Mouse (Mus musculus) kidney, adult 9 months (tissue): Measurements from ENCODE around the gene Ldhb.
A peak's percentile ranks its signal among the peaks of the same experiment; 100 is the strongest.
"Not testable (repeated sequence)": the region's sequence is repeated elsewhere in the genome, so short reads cannot be mapped to it uniquely, and the experiment has no call there.

ENCODE experiments used
- DNase-seq: peaks from one replicate; pipeline ENCODE4 v3.0.0; 2022

Gene Ldhb

GRCm38 (mm10) chr6:142507785-142508162 is at the start of gene Ldhb:
Ldhb (minus strand) TSS chr6:142507957.
- peak; percentile 98 for DNase-seq

DNA sequence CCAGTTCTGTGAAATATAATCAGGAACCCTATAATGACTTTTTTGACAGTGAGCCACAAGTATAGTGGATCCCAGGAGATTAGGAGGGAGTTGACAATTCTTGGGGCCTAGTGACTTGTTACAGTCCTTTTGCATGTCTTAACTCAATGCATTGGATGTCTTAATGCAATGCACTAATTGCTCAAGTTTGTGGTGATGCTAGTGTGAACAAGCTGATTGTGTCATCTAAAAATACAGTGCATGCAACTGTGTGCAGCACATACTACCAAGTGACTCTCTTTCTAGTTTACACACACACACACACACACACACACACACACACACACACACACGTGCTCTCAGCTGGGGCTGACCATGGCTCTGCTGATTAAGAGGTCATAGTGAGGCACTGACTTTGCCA is 48.2 kb upstream of the Ldhb start:
- no peak for DNase-seq

DNA sequence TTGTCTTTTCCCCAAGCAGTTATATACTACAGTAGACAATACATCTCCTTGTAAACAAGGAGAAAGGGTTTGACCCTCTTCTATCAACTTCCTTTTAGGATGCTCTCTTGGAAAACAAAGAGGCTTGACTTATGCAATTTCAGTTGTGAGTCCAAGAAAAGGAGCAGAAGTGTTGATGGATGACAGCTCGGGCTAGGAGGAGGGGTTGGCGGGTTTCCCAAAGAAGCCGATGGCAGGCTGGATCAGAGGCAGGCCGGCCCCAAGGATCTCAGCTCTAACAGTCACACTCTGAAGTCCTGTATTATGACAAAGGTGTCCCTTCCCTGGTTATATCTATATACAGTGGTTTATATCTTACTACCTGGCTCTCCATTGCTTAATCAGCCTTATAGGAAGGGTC is 43.7 kb upstream of the Ldhb start:
- no peak for DNase-seq

DNA sequence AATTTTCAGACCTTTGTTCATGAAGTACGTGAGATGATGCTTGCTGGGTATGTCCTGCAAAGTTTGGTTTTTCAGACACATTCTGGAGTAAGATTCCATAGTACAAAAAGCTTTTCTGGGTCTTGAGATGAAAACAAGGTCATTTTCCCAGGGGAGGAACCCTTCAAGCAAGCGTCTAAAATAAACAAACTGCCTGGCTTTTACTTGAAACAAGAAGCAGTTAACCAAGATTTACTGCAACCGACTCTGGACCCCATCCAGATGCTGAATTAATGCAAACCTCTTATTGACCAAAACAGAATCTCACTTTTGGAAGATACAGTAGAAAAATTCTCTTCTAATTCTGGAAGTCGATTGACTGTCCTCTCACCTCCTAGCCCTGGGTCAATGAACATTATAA is 43.1 kb upstream of the Ldhb start:
- DNase-seq, result no peak

DNA sequence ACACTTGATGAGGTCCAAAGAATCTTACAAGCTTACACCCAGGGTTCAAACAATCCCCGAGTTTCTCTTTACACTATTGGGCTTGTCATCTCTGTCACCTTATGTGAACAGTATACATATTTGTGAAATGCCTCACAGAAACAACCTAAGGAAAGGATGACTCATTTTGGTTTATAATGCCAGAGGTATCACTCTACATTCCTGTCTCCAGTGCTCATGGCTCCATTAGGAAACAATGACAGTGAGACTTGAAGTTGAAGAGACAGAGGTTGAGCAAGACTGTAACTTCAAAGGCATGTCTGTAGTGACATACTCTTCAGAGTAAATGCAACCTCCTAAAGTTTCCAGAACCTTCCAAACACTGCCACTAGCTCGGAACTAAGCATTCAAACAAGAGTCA is 40.6 kb upstream of the Ldhb start:
- no peak for DNase-seq

DNA sequence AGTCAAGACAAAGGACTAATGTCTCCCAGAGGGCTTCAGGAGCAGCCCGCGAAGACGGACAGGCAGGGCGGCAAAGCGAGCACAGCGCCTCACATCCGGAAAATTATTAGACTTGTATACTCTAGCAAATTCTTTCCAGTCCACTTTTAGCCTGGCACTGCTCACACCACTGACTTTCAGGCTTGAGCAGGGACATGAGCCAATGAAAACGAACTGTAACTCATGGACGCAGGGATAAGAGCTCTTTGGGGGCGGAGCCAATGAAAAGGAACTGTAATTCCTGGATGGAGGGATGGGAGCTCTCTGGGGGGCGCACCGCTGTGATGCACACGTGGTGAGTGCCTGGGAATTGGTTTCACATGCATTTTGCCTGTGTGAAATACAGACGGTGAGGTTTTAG is 37.4 kb upstream of the Ldhb start:
- DNase-seq, result peak; percentile 33

GRCm38 (mm10) chr6:142543648-142544047 is 35.9 kb upstream of the Ldhb start:
- no peak for DNase-seq

DNA sequence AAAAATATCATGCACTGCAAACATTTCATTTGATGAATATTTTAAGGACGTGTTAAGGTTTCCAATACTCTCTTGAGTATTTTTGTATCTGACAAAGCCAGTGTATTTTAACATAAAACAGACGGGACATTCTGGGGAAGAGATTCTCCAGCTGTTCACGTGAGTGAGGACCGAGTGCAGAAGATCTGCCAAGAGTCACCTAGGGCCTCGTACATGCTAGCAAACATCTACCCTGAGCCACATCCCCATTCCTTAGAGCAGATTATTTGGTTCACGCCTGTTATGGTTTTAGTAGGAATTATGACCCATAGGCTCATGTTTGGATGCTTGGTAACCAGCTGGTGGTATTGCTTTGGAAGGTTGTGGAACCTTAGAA is 35.0 kb upstream of the Ldhb start:
- DNase-seq, result no peak

- no peak for DNase-seq
These were observed 34.5 kb upstream of the Ldhb start for GRCm38 (mm10) chr6:142542082-142542799.

DNA sequence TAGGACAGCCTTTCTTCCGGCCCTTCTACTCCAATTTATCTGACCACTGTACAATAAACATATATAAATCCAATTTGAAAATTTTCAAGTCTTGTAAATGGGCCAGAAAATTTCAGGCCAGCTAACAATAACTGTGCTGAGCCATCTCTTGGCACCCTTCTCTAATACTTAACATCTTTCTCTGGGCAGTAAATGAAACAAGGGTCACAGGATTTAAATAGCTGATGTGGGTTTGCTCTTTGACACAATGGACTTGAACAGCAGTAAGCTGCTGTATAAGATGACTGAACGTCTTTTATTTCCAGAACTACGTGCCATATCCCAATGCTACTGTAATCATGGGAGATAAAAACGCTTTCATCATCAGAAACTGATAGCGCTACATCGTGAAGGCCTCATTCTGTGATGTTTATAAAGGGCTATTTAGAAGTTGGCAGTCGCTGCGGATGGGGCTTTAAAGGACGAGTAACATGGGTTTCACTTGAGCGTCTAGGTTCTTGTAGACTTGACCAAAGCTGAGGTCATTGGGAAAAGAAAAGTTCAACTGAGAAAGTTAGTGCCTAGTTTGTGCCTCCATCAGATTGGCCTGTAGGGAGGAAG is 32.9 kb upstream of the Ldhb start:
- DNase-seq, result no peak

GRCm38 (mm10) chr6:142540131-142540530 is 32.4 kb upstream of the Ldhb start:
- DNase-seq, result peak; percentile 52

- DNase-seq, result peak; percentile 75
These were observed 30.7 kb upstream of the Ldhb start for GRCm38 (mm10) chr6:142538503-142538902.

GRCm38 (mm10) chr6:142533412-142533811 is 25.7 kb upstream of the Ldhb start:
- DNase-seq, result no peak

GRCm38 (mm10) chr6:142532686-142533085 is 24.9 kb upstream of the Ldhb start:
- peak; percentile 68 for DNase-seq

DNA sequence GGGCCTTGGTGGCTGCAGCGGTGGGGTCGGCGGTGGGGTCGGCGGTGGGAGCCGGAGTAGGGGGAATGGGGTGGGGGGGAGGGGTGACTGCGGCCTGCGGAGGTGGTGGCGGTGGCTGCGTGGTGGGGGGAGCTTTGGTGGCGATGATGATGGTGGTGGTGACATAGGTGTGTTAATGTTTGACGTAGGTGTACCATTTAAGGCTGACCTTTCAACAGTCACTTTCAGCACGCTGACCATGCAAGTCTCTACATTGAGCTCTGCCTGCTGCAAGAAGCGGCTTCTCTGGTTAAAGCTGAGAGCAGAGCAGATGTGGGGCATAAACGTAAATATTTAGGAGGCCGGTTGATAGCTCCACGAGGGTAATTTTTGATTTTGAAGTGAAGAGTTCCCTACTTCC is 24.4 kb upstream of the Ldhb start:
- DNase-seq, result peak; percentile 66

GRCm38 (mm10) chr6:142530378-142530777 is 22.6 kb upstream of the Ldhb start:
- DNase-seq, result peak; percentile 42

GRCm38 (mm10) chr6:142529680-142530079 is 21.9 kb upstream of the Ldhb start:
- DNase-seq, result no peak

GRCm38 (mm10) chr6:142527931-142528562 is 20.3 kb upstream of the Ldhb start:
- peak; percentile 86 for DNase-seq

DNA sequence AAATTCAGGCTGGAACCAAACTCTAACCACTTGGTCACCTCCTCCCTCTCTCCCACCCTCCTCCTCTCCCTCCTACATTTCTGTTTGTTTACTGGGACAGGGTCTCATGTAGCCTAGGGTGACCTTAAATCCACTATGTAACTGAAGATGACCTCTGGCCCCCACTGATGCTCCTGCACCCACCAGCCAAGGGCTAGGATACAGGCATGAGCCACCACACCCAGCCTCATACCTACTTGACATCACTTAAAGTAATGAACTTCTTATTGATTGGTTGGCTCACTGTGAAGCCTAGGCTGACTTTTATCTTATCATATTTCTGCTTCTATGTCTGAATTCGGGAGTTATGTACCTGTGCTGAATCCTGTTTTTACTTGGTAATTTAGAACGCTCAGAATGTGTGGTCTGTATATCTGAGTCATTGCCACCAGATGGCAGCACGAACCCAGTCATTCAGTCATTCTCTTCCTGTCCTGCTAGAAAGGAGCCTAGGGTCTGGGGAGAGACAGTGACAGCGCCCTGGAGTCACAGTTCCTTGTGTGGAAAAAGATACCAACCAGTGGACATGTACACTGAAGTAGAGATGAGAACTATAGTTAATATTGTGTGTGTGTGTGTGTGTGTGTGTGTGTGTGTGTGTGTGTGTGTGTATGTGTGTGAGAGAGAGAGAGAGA is 17.0 kb upstream of the Ldhb start:
- peak; percentile 79 for DNase-seq

DNA sequence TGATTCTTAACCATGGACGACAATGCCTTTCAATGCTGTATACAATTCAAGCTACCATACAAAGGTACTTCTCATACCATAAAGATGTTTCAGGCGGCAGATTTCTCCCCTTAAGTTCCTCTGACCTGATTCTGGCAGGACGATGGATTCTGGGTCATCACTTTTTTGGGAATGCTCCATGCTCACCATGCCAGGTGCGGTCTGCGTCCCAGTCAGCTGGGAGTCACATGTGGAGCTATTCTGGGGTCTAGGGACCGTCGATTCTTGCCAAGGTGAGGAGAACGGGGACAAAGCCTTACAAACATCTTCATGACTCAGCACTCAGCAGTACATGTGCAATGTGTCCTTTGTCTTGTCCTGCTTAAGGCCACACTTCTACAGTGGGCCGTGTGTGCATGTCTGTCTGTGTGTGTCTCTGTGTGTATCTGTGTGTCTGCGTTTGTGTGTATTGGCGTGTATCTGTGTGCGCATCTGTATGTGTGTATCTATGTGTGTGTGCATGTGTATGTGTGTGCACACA is 13.9 kb upstream of the Ldhb start:
- no peak for DNase-seq

GRCm38 (mm10) chr6:142519110-142519509 is 11.4 kb upstream of the Ldhb start:
- DNase-seq, result no peak

DNA sequence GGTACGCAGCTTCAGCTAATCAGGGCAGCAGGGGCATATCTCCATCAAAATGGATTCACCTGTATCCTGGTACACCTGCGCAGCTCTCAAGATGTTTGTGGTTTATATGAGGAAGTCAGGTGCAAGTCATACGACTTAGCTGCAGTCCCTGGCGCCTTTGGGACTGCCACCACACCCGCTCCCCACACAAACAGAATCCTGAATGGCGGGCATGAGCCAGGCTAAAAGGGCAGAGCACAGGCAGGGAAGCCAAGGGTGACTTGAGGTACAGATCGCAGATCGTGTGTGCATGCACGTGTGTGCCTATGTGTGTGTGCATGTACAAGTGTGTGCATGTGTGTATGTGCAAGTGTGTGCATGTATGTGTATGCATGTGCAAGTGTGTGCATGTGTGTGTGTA is 7.6 kb upstream of the Ldhb start:
- DNase-seq, result not testable (repeated sequence)

- DNase-seq, result peak; percentile 65
These were observed 7.2 kb upstream of the Ldhb start for GRCm38 (mm10) chr6:142514912-142515311.

GRCm38 (mm10) chr6:142512902-142513301 is 5.1 kb upstream of the Ldhb start:
- no peak for DNase-seq
